Mouse (Mus musculus) kidney, adult 9 months (tissue): ENCODE measurements around the gene Hcn1.
"Not testable (repeated sequence)": the region's sequence is repeated elsewhere in the genome, so short reads cannot be mapped to it uniquely, and the experiment has no call there.

ENCODE experiments used
- DNase-seq: peaks from one replicate; pipeline ENCODE4 v3.0.0; 2022

Hcn1 gene

DNA sequence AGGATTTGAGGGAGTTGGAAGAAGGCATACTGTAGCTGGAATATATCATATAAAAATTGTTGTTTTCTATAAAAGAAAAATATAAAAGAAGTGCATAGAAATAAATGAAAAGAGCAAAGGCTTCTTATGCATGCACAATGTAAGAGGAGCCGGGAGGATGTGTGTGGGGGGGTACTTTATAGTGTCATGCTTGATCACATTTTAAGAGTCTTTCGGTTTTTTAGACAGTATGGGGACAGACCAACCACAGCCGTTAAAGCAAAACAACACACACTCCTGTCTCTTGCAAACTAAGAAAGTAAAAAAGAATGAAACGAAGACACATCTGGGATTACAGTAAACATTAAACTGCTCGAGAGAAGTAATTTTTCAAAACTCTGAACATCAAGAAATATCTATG is 290.0 kb downstream of the Hcn1 start:
- no peak for DNase-seq

DNA sequence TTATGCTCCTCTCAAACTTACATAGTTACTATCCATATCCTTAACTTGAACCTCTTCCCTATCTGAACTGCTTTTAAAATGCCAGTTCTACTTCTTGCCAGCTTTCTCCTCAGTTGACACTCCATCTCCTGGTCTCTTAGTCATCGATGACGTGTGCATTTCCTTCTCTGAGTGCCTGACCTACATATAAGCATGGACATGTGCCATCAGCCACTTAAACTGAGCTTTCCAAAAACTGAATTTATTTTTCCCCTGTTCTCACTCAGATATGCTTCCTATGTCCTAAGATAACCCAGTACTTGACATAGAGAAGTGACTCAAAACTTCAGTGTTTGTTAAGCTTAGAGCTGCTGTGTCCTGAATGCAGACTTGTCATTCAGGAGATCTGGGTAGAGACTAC is 295.9 kb downstream of the Hcn1 start:
- DNase-seq = no peak

DNA sequence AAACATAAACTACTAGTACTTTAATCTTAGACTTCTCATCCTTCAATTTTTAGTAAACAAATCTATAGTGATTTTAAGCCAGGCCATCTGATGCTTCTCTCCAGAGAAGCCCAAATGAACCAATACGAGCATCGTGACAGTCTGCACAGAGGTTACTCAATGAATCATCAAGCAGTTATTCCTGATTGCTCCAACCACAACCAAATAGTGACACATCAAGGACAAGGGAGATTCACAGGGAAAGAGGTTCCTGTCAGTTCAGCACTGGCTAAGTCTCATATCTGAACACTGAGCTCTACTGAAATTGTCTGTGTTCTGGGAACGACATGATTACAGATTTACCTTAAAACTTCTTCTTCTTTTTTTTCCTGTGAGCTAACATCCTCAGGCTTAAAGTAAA is 305.7 kb downstream of the Hcn1 start:
- DNase-seq = no peak

GRCm38 (mm10) chr13:117929734-117930133 is 327.6 kb downstream of the Hcn1 start:
- no peak for DNase-seq

GRCm38 (mm10) chr13:117931746-117932145 is 329.6 kb downstream of the Hcn1 start:
- no peak for DNase-seq

GRCm38 (mm10) chr13:117938761-117939160 is 336.6 kb downstream of the Hcn1 start:
- DNase-seq = no peak

GRCm38 (mm10) chr13:117940536-117941280 is 338.6 kb downstream of the Hcn1 start:
- DNase-seq = no peak

- no peak for DNase-seq
Measured at GRCm38 (mm10) chr13:117946843-117947242, 344.7 kb downstream of the Hcn1 start.

- no peak for DNase-seq
Measured at GRCm38 (mm10) chr13:117947704-117948376, 345.7 kb downstream of the Hcn1 start.

- no peak for DNase-seq
Measured at GRCm38 (mm10) chr13:117958496-117959421, 356.6 kb downstream of the Hcn1 start.

- no peak for DNase-seq
Measured at GRCm38 (mm10) chr13:117964620-117965019, 362.5 kb downstream of the Hcn1 start.

- DNase-seq = no peak
Measured at GRCm38 (mm10) chr13:117975382-117975781, 373.3 kb downstream of the Hcn1 start.

- no peak for DNase-seq
Measured at GRCm38 (mm10) chr13:117975823-117976222, 373.7 kb downstream of the Hcn1 start.

GRCm38 (mm10) chr13:117984339-117984738 is 382.2 kb downstream of the Hcn1 start:
- DNase-seq = no peak

DNA sequence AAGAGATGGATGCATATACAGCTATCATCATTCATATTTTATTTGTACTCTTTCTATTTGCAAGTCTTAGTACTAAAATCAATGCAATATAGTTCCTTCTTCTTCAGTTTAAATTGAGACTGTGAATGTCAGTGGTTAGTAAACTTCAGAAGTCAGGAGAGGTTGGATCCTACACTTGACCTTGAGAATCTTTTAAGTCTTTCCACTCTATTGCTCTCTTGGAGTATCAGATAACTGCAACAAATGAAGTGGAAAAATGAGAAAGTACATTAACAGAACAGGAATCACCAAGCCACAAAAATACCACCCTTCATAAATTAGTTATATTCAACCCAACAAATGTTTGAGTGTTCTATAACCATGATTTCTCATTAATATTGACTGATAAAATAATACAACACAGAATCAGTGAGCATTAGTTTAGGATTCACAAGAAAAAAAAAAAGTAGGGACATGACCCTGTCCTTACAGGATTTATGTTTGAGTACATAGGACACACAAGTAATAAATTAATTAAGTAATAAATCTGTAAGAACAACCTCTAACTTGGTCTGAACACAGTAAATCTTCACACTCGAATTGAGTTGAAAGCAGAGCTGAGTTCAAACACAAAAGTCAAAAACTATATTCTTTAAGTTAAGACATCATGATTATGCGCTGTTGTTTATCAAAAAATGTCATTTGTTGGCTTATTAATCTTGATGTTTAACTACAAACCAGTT is 397.8 kb downstream of the Hcn1 start:
- no peak for DNase-seq

- no peak for DNase-seq
Measured at GRCm38 (mm10) chr13:118000538-118000937, 398.4 kb downstream of the Hcn1 start.

- DNase-seq = no peak
Measured at GRCm38 (mm10) chr13:118021176-118021575, 419.1 kb downstream of the Hcn1 start.

DNA sequence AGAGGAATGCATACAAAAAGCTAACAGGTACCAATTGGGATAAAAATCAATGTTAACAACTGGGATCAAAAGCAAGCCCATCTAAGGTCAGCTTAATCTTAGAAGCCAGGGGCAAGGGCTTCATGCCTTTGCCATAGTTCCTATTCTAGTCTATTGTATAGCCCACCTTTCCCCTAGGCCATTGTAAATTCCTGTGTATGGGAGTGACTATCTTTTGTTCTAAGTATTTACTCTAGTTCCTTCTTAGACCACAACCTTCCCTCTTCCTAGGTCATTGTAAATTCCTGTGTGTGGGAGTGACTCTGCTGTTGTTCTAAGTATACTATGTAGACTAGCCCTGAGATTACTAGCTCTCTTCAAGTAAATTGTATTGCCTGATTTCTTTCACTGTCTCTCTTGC is 420.8 kb downstream of the Hcn1 start:
- DNase-seq = not testable (repeated sequence)

DNA sequence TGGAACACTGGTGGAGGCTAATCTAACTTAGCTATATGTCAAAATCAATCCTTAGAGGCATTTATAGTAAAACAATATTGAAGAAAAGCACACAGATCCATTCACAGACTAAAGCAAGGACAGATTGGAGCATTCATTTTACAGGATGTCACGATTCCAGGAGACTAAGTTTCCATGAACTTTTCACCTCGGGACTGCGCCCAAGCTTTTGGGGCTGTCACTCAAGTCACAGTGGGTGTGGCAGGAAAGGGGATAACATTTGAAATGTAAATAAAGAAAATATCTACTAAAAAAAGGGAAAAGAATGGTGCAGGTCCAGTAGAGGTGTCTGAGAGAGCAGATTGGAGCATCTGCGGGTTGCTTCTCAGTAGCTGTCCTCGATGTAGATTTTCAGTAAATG is 421.3 kb downstream of the Hcn1 start:
- no peak for DNase-seq

GRCm38 (mm10) chr13:118026510-118026909 is 424.4 kb downstream of the Hcn1 start:
- DNase-seq = no peak

DNA sequence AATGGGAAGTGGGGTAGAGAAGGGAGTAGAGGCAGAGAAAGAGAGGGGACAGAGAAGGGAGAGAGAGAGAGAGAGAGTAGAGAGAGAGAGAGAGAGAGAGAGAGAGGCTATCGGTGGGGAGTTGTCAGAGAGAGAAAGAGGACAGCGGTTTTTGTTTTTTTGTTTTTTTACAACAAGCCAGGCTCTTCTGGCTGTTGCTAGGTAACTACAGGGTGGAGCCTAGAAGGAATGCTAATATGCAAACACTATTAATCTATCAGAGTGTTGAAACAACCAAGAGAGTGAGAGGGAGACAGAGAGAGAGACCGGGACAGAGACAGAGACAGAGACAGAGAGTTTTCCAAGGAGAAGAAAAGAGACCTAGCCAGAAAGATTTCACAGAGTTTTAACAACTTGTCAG is 425.7 kb downstream of the Hcn1 start:
- DNase-seq = no peak

GRCm38 (mm10) chr13:118028662-118029061 is 426.5 kb downstream of the Hcn1 start:
- no peak for DNase-seq

DNA sequence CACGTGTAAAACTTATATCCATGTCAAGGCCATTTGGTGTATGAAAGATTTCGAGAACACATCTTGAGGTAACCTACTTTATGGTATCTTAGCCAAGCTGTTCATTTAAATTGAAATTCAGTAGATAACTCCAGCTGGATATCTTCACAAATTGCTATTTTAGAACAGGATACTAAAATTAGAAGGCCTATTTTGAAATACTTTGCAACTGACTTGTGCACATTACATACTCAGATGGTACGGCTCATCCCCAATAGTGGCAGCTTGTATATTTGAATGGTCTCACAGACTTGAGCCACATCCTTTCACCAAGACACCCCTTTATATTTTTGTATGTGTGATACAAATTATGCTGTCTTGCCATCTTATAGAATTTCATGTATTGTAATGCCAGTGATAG is 427.5 kb downstream of the Hcn1 start:
- DNase-seq = no peak
